Mouse (Mus musculus) neural tube, embryonic 15.5 days (tissue): Measurements from ENCODE around the gene Tbc1d16. TPM values are rescaled to one million over a fixed set of nuclear protein-coding genes. Genes with fewer than 3 reads are reported as not detected.

Experiments used
- ATAC-seq: fragments of 200-750 bp; cut with Nextera tagmentation; 2 replicates; pipeline ENCODE4 v1.8.0; 2017; ENCODE audit warnings: mild to moderate bottlenecking, moderate TSS enrichment, moderate library complexity; ENCODE audit not compliant: low FRiP score
- H3K27ac ChIP-seq: fragments of 300-500 bp; sonication (generic); replicated peaks from 2 replicates; pipeline ENCODE4 v1.5.1; 2015; ENCODE audit warnings: mild to moderate bottlenecking, inconsistent platforms
- H3K27me3 ChIP-seq: fragments of 300-500 bp; sonication (generic); replicated peaks from 2 replicates; pipeline ENCODE4 v1.6.1; 2015; ENCODE audit warnings: inconsistent platforms
- H3K36me3 ChIP-seq: fragments of 300-500 bp; sonication (generic); 2 replicates; pipeline ENCODE4 v1.6.1; 2015; ENCODE audit warnings: inconsistent platforms
- H3K4me1 ChIP-seq: fragments of 300-500 bp; sonication (generic); 2 replicates; pipeline ENCODE4 v1.6.1; 2015; ENCODE audit warnings: inconsistent platforms
- H3K4me2 ChIP-seq: fragments of 300-500 bp; sonication (generic); 2 replicates; pipeline ENCODE4 v1.6.1; 2015; ENCODE audit warnings: inconsistent platforms, mild to moderate bottlenecking, moderate library complexity
- H3K4me3 ChIP-seq: fragments of 300-500 bp; sonication (generic); replicated peaks from 2 replicates; pipeline ENCODE4 v1.5.1; 2015; ENCODE audit warnings: mild to moderate bottlenecking, inconsistent platforms
- H3K9ac ChIP-seq: fragments of 300-500 bp; sonication (generic); replicated peaks from 2 replicates; pipeline ENCODE4 v1.6.1; 2015; ENCODE audit warnings: mild to moderate bottlenecking, inconsistent platforms
- H3K9me3 ChIP-seq: fragments of 300-500 bp; sonication (generic); replicated peaks from 2 replicates; pipeline ENCODE4 v1.6.1; 2016; ENCODE audit warnings: inconsistent platforms
- WGBS: fragments of 180-500 bp; shearing (Covaris S2); methylation state at CpG from one replicate; pipeline ENCODE4 v1.1.7; 2015; ENCODE audit warnings: mixed read lengths; 5-methylcytosine and 5-hydroxymethylcytosine counted together
- polyA plus RNA-seq: library from polyadenylated mRNA; unstranded; fragments of >200 nt; fragmentation: Nextera tagmentation; extraction: Ambion mirVana; gene quantifications from 2 replicates; pipeline ENCODE4 v1.2.1, GENCODE M21; 2015

Tbc1d16 gene
- polyA plus RNA-seq, 1 experiment from 2014 or later, result 47.4 TPM

- Histone ChIP-seq H3K36me3 (no peaks in the 10 kb centered on the region), H3K27ac (no peak overlapping the region), H3K4me3 (no peak overlapping the region), H3K4me1 (peaks cover 44% of the 10 kb centered on the region), H3K27me3 (no peaks in the 10 kb centered on the region), H3K9me3 (no peaks in the 10 kb centered on the region), H3K9ac (no peak overlapping the region), H3K4me2 (no peak overlapping the region)
- WGBS, result 80% methylated on average over 7 of the region's 7 CpGs
- no peak for ATAC-seq
Observed at GRCm38 (mm10) chr11:119163734-119163992, 64.6 kb downstream of the Tbc1d16 start.

DNA sequence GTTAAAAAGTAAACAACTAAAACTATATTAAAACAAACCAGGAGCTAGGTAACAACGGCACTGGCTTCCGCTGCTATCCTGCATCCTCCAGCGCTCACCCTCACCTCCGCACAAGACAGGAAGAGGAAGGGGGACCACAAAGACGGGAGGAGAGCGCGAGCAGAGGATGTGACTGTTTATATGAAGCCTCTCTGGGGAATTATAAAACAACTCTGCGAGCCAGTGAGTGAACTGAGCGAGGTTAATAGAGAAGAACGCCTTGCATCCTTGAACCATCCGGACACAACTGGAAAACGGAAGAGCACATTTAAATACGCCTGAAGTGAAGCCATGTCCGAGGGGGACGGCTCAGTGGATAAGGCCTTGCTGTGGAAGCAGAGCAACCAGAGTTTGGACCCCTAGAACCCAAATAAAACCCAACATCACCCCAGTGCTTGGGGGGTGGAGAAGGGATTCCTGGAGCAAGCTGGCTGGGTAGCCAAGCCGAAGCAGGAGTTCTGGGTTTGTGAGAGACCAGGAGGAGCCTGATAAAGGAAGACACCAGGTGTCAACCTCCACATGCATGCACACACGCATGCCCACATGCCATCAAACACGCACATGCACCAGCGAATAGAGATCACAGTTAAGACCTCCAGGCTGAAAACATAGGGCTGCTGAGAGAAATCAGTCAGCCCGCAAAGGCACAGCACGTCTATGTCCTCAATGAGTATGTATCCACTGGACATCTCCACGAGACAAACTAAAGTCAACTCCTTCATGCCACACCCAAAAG is 65.2 kb downstream of the Tbc1d16 start:
- Histone ChIP-seq H3K9me3 (no peaks in the 10 kb centered on the region), H3K27me3 (no peaks in the 10 kb centered on the region), H3K4me2 (no peak overlapping the region), H3K4me1 (peaks cover 49% of the 10 kb centered on the region), H3K36me3 (no peaks in the 10 kb centered on the region), H3K9ac (no peak overlapping the region), H3K4me3 (no peak overlapping the region), H3K27ac (peak overlapping the region; percentile 37; the same call in 1 of the 2 replicates)
- 63% methylated on average over 22 of the region's 22 CpGs for WGBS
- no peak for ATAC-seq

- no peaks in the 10 kb centered on the region for H3K27me3 ChIP-seq
- H3K36me3 ChIP-seq, result no peaks in the 10 kb centered on the region
- no peaks in the 10 kb centered on the region for H3K9me3 ChIP-seq
- H3K4me2 ChIP-seq, result no peak overlapping the region
- no peak overlapping the region for H3K27ac ChIP-seq
- WGBS, result 92% methylated on average over 2 of the region's 2 CpGs
- no peak overlapping the region for H3K9ac ChIP-seq
- H3K4me1 ChIP-seq, result peaks cover 64% of the 10 kb centered on the region
- no peak overlapping the region for H3K4me3 ChIP-seq
- no peak for ATAC-seq
Observed at GRCm38 (mm10) chr11:119161665-119162064, 66.6 kb downstream of the Tbc1d16 start.

DNA sequence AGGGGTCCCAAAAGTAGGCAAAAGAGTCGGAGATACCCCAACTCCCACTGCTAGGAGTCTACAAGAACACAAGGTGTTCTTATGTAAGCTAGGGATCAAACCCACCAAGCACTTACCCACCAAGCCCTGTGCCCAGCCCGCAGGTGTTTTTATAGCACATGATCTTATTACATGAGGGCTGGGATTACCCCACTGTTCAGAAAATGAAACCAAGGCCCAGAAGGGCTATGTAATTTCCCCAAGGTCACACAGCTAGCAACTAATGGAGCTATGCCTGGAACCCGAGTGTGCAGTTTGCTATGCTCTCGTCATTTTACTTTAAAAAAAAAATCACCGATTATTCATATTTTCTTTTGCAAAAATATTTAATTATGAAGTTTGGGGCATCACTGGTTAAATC is 68.2 kb downstream of the Tbc1d16 start:
- no peak overlapping the region for H3K4me3 ChIP-seq
- 0 out of 2 replicates have a peak overlapping the region, but pooled peaks have one; percentile 20 for H3K27ac ChIP-seq
- no peaks in the 10 kb centered on the region for H3K9me3 ChIP-seq
- ATAC-seq, result no peak
- peaks cover 6% of the 10 kb centered on the region for H3K36me3 ChIP-seq
- H3K4me1 ChIP-seq, result peaks cover 70% of the 10 kb centered on the region
- no peak overlapping the region for H3K4me2 ChIP-seq
- H3K27me3 ChIP-seq, result no peaks in the 10 kb centered on the region
- 68% methylated on average over 5 of the region's 5 CpGs for WGBS
- no peak overlapping the region for H3K9ac ChIP-seq

- WGBS, result 44% methylated on average over 11 of the region's 11 CpGs
- Histone ChIP-seq H3K27ac (no peak overlapping the region), H3K9ac (no peak overlapping the region), H3K4me3 (no peak overlapping the region), H3K4me1 (peaks cover 65% of the 10 kb centered on the region), H3K9me3 (no peaks in the 10 kb centered on the region), H3K36me3 (peaks cover 11% of the 10 kb centered on the region), H3K4me2 (no peak overlapping the region), H3K27me3 (no peaks in the 10 kb centered on the region)
- peak; percentile 12; the same call in 1 of the 2 replicates for ATAC-seq
Observed at GRCm38 (mm10) chr11:119159496-119159895, 68.8 kb downstream of the Tbc1d16 start.

- H3K27me3 ChIP-seq, result no peaks in the 10 kb centered on the region
- no peaks in the 10 kb centered on the region for H3K9me3 ChIP-seq
- no peak; the same call in 1 of the 2 replicates for ATAC-seq
- H3K4me2 ChIP-seq, result peak overlapping the region; percentile 40
- no peak overlapping the region for H3K4me3 ChIP-seq
- H3K27ac ChIP-seq, result peak overlapping the region; percentile 74
- peaks cover 50% of the 10 kb centered on the region for H3K4me1 ChIP-seq
- no peak overlapping the region for H3K9ac ChIP-seq
- peaks cover 26% of the 10 kb centered on the region for H3K36me3 ChIP-seq
- WGBS, result 23% methylated on average over 20 of the region's 20 CpGs
Observed at GRCm38 (mm10) chr11:119157377-119158189, 70.7 kb downstream of the Tbc1d16 start.

DNA sequence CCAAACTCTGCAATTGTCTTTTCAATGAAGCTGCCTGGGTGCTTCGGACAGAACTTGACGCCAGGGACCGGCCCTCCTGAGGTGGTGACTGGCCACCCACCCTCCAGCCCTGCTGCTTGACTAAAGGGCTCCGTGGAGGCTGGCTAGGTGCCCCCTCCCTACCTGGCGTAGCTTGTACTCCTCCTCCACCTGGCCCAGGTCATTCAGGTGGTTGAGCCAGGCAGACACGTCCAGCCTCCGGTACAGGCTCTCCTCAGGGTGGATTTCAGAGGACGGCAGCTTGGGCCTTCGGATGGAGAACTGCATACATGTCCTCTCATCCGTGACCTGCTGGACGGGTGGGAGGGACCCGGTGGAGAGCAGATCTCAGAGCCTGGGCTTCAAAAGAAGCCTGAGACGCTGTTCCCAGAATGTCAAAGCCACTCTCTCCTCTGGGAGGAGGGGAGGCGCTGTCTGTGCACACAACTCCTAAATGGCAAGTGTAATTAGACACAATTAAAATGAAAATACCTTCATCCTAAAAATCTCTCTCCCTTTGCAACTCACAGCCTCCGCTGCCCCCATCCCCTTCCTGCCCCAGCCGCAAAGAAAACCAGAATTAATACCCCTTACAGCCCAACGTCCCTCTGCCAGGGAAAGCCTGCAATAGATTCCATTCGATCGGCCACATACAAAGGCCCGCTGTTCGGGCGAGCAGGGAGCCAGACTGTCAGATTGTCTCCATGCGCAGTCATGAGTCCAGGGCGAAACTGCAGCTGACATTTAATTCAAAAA is 71.6 kb downstream of the Tbc1d16 start:
- Histone ChIP-seq H3K9me3 (no peaks in the 10 kb centered on the region), H3K27ac (peak overlapping the region; percentile 74), H3K36me3 (peaks cover 34% of the 10 kb centered on the region), H3K4me3 (no peak overlapping the region), H3K9ac (no peak overlapping the region), H3K4me2 (peak overlapping the region; percentile 40), H3K27me3 (no peaks in the 10 kb centered on the region), H3K4me1 (peaks cover 50% of the 10 kb centered on the region)
- no peak; the same call in 1 of the 2 replicates for ATAC-seq
- 16% methylated on average over 24 of the region's 24 CpGs for WGBS

DNA sequence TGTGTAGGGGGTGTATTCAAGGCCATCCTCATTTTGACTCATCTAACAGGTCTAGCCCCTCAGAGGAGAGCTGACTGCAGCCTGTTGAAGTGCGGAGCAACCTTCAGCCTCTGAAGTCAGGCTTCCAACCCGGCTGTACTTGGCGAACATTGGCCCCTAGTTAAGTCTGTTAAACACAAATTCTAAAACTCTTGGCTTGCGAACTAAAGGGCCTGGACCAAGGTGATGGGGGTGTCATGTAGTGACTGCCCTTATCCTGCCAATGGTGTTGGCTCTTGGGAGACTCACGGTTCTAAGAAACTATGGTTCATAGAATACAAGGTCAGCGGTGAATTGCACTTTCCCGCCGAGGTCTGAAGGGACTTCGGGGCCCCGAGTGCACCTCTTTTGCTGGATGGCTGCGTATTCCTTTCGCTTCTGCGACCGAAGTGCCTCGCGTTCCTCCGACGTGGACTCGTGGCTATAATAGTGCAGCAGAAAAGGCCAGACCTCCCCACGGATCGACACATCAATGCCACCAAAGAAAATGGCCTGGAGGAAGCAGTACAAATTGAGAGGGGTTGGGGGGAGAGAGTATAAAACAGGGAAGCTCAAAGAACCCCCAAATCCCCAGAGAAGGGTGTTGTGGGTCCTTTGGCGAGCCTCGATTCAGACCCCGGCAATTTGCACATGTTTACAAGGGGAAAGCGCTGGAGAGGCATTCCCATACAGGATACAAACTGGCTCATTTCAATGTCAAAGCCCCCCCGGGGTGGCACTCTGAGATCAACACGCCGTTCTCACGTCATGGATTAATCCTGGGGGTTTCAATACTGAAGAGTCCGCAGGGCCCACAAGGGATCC is 72.4 kb downstream of the Tbc1d16 start:
- Histone ChIP-seq H3K4me1 (peaks cover 48% of the 10 kb centered on the region), H3K4me2 (0 out of 2 replicates have a peak overlapping the region, but pooled peaks have one; percentile 40), H3K27me3 (no peaks in the 10 kb centered on the region), H3K9ac (no peak overlapping the region), H3K4me3 (no peak overlapping the region), H3K36me3 (peaks cover 38% of the 10 kb centered on the region), H3K27ac (no peak overlapping the region), H3K9me3 (no peaks in the 10 kb centered on the region)
- ATAC-seq, result no peak
- 30% methylated on average over 30 of the region's 30 CpGs for WGBS

DNA sequence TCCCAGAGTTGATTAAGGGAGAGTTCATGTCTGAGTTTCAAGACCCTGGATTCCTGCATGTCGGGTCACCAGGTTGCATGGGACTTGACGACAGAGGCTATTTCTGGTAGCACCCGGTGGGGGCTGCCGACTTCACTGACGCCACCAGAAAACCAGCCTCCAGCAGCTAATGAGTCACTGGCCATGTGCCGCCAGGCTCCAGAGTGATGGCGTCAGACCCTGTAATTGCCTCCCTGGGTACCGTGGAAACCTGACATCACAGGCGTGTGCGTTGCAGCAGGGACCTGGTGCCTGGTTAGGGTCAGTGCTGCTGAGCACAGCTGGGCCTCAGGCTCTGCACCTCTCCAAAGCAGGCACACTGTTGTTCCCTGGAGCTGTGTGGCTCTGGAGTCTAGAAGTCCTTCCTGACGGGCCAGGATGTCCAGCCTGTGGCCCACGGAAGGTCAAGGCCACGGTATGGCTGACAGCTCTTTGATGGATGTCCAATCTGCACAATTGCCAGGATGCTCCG is 75.9 kb downstream of the Tbc1d16 start:
- H3K9ac ChIP-seq, result no peak overlapping the region
- H3K27me3 ChIP-seq, result no peaks in the 10 kb centered on the region
- peaks cover 18% of the 10 kb centered on the region for H3K4me1 ChIP-seq
- no peak overlapping the region for H3K4me2 ChIP-seq
- no peaks in the 10 kb centered on the region for H3K9me3 ChIP-seq
- no peak overlapping the region for H3K27ac ChIP-seq
- peaks cover 68% of the 10 kb centered on the region for H3K36me3 ChIP-seq
- 54% methylated on average over 14 of the region's 14 CpGs for WGBS
- no peak overlapping the region for H3K4me3 ChIP-seq
- ATAC-seq, result no peak

DNA sequence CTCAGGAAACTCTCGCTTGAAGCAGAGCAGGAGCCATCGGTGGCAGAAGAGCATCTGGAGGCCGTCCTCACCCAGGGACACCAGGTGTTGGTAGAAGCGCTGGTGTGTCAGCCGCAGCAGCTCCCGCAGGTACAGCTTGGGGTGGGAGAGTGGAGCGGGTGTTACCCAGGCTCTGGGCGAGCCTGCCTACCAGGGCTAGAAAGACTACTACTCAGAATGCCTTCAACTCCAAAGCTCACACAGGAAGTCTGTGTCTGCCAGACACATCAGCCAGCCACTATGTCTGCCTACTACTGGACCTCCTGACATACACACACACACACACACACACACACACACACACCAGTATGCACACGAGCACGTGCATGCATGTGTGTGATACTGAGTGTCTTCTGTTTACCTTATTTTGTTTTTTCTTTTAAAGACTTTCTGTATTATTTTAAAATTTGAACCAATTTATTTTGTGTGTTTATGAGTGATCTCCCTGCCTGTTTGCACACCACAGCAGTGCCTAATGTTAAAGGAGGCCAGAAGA is 77.2 kb downstream of the Tbc1d16 start:
- no peak overlapping the region for H3K4me2 ChIP-seq
- H3K9me3 ChIP-seq, result no peaks in the 10 kb centered on the region
- peaks cover 68% of the 10 kb centered on the region for H3K36me3 ChIP-seq
- no peak for ATAC-seq
- WGBS, result 83% methylated on average over 10 of the region's 10 CpGs
- peaks cover 6% of the 10 kb centered on the region for H3K4me1 ChIP-seq
- H3K27me3 ChIP-seq, result no peaks in the 10 kb centered on the region
- H3K27ac ChIP-seq, result 0 out of 2 replicates have a peak overlapping the region, but pooled peaks have one; percentile 41
- H3K4me3 ChIP-seq, result no peak overlapping the region
- H3K9ac ChIP-seq, result no peak overlapping the region
